Mouse (Mus musculus) midbrain, embryonic 10.5 days (tissue): ENCODE results near the gene Mefv. TPM values are rescaled to one million over a fixed set of nuclear protein-coding genes. Genes with fewer than 3 reads are reported as not detected.

ENCODE experiments used
- DNase-seq: peaks from one replicate; pipeline ENCODE4 v3.0.0-alpha.2; 2017; ENCODE audit warnings: low spot score
- H3K27ac ChIP-seq: fragments of 300-500 bp; sonication (generic); replicated peaks from 2 replicates; pipeline ENCODE4 v1.5.1; 2016; ENCODE audit warnings: mild to moderate bottlenecking
- H3K27me3 ChIP-seq: fragments of 300-500 bp; sonication (generic); 2 replicates; pipeline ENCODE4 v1.6.1; 2016; ENCODE audit warnings: low read depth, mild to moderate bottlenecking; ENCODE audit not compliant: poor library complexity, severe bottlenecking
- H3K36me3 ChIP-seq: fragments of 300-500 bp; sonication (generic); 2 replicates; pipeline ENCODE4 v1.6.1; 2016; ENCODE audit warnings: mild to moderate bottlenecking, moderate library complexity
- H3K4me1 ChIP-seq: fragments of 300-500 bp; sonication (generic); 2 replicates; pipeline ENCODE4 v1.6.1; 2016
- H3K4me3 ChIP-seq: fragments of 300-500 bp; sonication (generic); 2 replicates; pipeline ENCODE4 v1.5.1; 2016; ENCODE audit warnings: mild to moderate bottlenecking, moderate library complexity
- H3K9me3 ChIP-seq: fragments of 300-500 bp; sonication (generic); replicated peaks from 2 replicates; pipeline ENCODE4 v1.6.1; 2016; ENCODE audit warnings: mild to moderate bottlenecking
- WGBS: fragments of 180-500 bp; shearing (Covaris S2); methylation state at CpG from one replicate; pipeline ENCODE4 v1.1.7; 2016; 5-methylcytosine and 5-hydroxymethylcytosine counted together
- polyA plus RNA-seq: library from polyadenylated mRNA; unstranded; fragments of >200 nt; fragmentation: Nextera tagmentation; extraction: Ambion mirVana; gene quantifications from 2 replicates; pipeline ENCODE4 v1.2.1, GENCODE M21; 2016

Mefv gene
- polyA plus RNA-seq, result not detected in 2 replicates

GRCm38 (mm10) chr16:3717980-3718379 lies at the start of gene Mefv:
Gene Mefv, minus strand, starts transcription at chr16:3718097.
- 90% methylated on average over 6 of the region's 6 CpGs for WGBS
- Histone ChIP-seq H3K4me3 (no peak within 1 kb of the TSS), H3K9me3 (peaks cover 10% of the 10 kb centered on the region; the same call in 1 of the 2 replicates), H3K4me1 (no peaks in the 10 kb centered on the region), H3K27ac (no peak within 1 kb of the TSS), H3K27me3 (no peaks in the 10 kb centered on the region), H3K36me3 (no peaks in the 10 kb centered on the region)
- no peak for DNase-seq

- Histone ChIP-seq H3K4me3 (no peak overlapping the region), H3K9me3 (peaks cover 40% of the 10 kb centered on the region), H3K27me3 (no peaks in the 10 kb centered on the region), H3K27ac (no peak overlapping the region), H3K36me3 (peaks cover 80% of the 10 kb centered on the region), H3K4me1 (peaks cover 18% of the 10 kb centered on the region)
- 97% methylated on average over 3 of the region's 3 CpGs for WGBS
- DNase-seq, result no peak
Measured at GRCm38 (mm10) chr16:3748976-3749375, 31.1 kb upstream of the Mefv start.

GRCm38 (mm10) chr16:3745656-3746055 lies 27.8 kb upstream of the Mefv start:
- Histone ChIP-seq H3K27me3 (no peaks in the 10 kb centered on the region), H3K9me3 (peaks cover 32% of the 10 kb centered on the region), H3K36me3 (peaks cover 54% of the 10 kb centered on the region), H3K4me3 (peak overlapping the region; percentile 91), H3K27ac (no peak overlapping the region), H3K4me1 (peaks cover 24% of the 10 kb centered on the region)
- 90% methylated on average over 4 of the region's 4 CpGs for WGBS
- no peak for DNase-seq

GRCm38 (mm10) chr16:3744186-3744700 lies 26.3 kb upstream of the Mefv start:
- H3K27ac ChIP-seq, result peak overlapping the region; percentile 90
- H3K4me1 ChIP-seq, result peaks cover 24% of the 10 kb centered on the region
- H3K36me3 ChIP-seq, result peaks cover 40% of the 10 kb centered on the region
- no peaks in the 10 kb centered on the region for H3K27me3 ChIP-seq
- H3K4me3 ChIP-seq, result peak overlapping the region; percentile 91
- under 1% methylated on average over 32 of the region's 32 CpGs for WGBS
- no peak for DNase-seq
- peaks cover 18% of the 10 kb centered on the region for H3K9me3 ChIP-seq

- peaks cover 12% of the 10 kb centered on the region for H3K9me3 ChIP-seq
- peaks cover 24% of the 10 kb centered on the region for H3K4me1 ChIP-seq
- peaks cover 34% of the 10 kb centered on the region for H3K36me3 ChIP-seq
- peak within 1 kb of the TSS; percentile 90 for H3K27ac ChIP-seq
- H3K27me3 ChIP-seq, result no peaks in the 10 kb centered on the region
- under 1% methylated on average over 42 of the region's 42 CpGs for WGBS
- DNase-seq, result peak; percentile 96
- H3K4me3 ChIP-seq, result peak within 1 kb of the TSS; percentile 91
Measured at GRCm38 (mm10) chr16:3743503-3744185, 25.7 kb upstream of the Mefv start, which contains the start of gene Zfp263. Gene Zfp263, plus strand, starts transcription at chr16:3744093.

GRCm38 (mm10) chr16:3742466-3742865 lies 24.6 kb upstream of the Mefv start:
- 97% methylated on average over 6 of the region's 6 CpGs for WGBS
- Histone ChIP-seq H3K27ac (no peak overlapping the region), H3K36me3 (peaks cover 22% of the 10 kb centered on the region), H3K27me3 (no peaks in the 10 kb centered on the region), H3K9me3 (0 out of 2 replicates have a peak, but pooled peaks cover 3% of the 10 kb centered on the region), H3K4me3 (no peak overlapping the region), H3K4me1 (peaks cover 24% of the 10 kb centered on the region)
- no peak for DNase-seq

GRCm38 (mm10) chr16:3733198-3733732 lies 15.4 kb upstream of the Mefv start:
- Histone ChIP-seq H3K4me1 (no peaks in the 10 kb centered on the region), H3K27me3 (no peaks in the 10 kb centered on the region), H3K9me3 (no peaks in the 10 kb centered on the region), H3K36me3 (no peaks in the 10 kb centered on the region), H3K27ac (no peak overlapping the region), H3K4me3 (no peak overlapping the region)
- DNase-seq, result no peak
- 89% methylated on average over 1 of the region's 1 CpGs for WGBS

GRCm38 (mm10) chr16:3732612-3733011 lies 14.7 kb upstream of the Mefv start:
- DNase-seq, result no peak
- H3K27ac ChIP-seq, result no peak overlapping the region
- no peaks in the 10 kb centered on the region for H3K9me3 ChIP-seq
- H3K36me3 ChIP-seq, result no peaks in the 10 kb centered on the region
- WGBS, result 86% methylated on average over 4 of the region's 4 CpGs
- H3K27me3 ChIP-seq, result no peaks in the 10 kb centered on the region
- no peaks in the 10 kb centered on the region for H3K4me1 ChIP-seq
- no peak overlapping the region for H3K4me3 ChIP-seq

- Histone ChIP-seq H3K9me3 (no peaks in the 10 kb centered on the region), H3K27ac (no peak overlapping the region), H3K4me3 (no peak overlapping the region), H3K4me1 (no peaks in the 10 kb centered on the region), H3K27me3 (no peaks in the 10 kb centered on the region), H3K36me3 (no peaks in the 10 kb centered on the region)
- 82% methylated on average over 6 of the region's 6 CpGs for WGBS
- no peak for DNase-seq
Measured at GRCm38 (mm10) chr16:3727980-3728720, 10.3 kb upstream of the Mefv start.

- 81% methylated on average over 3 of the region's 3 CpGs for WGBS
- DNase-seq, result no peak
- no peaks in the 10 kb centered on the region for H3K27me3 ChIP-seq
- H3K36me3 ChIP-seq, result no peaks in the 10 kb centered on the region
- H3K4me3 ChIP-seq, result no peak overlapping the region
- H3K9me3 ChIP-seq, result 0 out of 2 replicates have a peak, but pooled peaks cover 1% of the 10 kb centered on the region
- no peaks in the 10 kb centered on the region for H3K4me1 ChIP-seq
- H3K27ac ChIP-seq, result no peak overlapping the region
Measured at GRCm38 (mm10) chr16:3723231-3723630, 5.3 kb upstream of the Mefv start.

- H3K4me1 ChIP-seq, result no peaks in the 10 kb centered on the region
- H3K27me3 ChIP-seq, result no peaks in the 10 kb centered on the region
- H3K27ac ChIP-seq, result no peak overlapping the region
- peaks cover 10% of the 10 kb centered on the region; the same call in 1 of the 2 replicates for H3K9me3 ChIP-seq
- WGBS, result 96% methylated on average over 2 of the region's 2 CpGs
- H3K4me3 ChIP-seq, result no peak overlapping the region
- H3K36me3 ChIP-seq, result no peaks in the 10 kb centered on the region
- no peak for DNase-seq
Measured at GRCm38 (mm10) chr16:3714731-3715130, 3.2 kb downstream of the Mefv start.

GRCm38 (mm10) chr16:3706680-3707079 lies 11.2 kb downstream of the Mefv start:
- Histone ChIP-seq H3K9me3 (peaks cover 19% of the 10 kb centered on the region), H3K4me1 (no peaks in the 10 kb centered on the region), H3K27ac (no peak overlapping the region), H3K4me3 (no peak overlapping the region), H3K27me3 (no peaks in the 10 kb centered on the region), H3K36me3 (no peaks in the 10 kb centered on the region)
- DNase-seq, result no peak
- WGBS, result 89% methylated on average over 6 of the region's 6 CpGs
